Mouse (Mus musculus) midbrain, embryonic 12.5 days (tissue): ENCODE measurements around the gene Ermap. TPM values are rescaled to one million over a fixed set of nuclear protein-coding genes. Genes with fewer than 3 reads are reported as not detected.

Experiments
- ATAC-seq: fragments of 200-750 bp; cut with Nextera tagmentation; 2 replicates; pipeline ENCODE4 v1.8.0; 2017; ENCODE audit warnings: low read depth, moderate TSS enrichment, moderate library complexity; ENCODE audit not compliant: low FRiP score
- H3K27ac ChIP-seq: fragments of 300-500 bp; sonication (generic); replicated peaks from 2 replicates; pipeline ENCODE4 v1.5.1; 2016; ENCODE audit warnings: mild to moderate bottlenecking
- H3K27me3 ChIP-seq: fragments of 300-500 bp; sonication (generic); 2 replicates; pipeline ENCODE4 v1.6.1; 2016; ENCODE audit warnings: mild to moderate bottlenecking
- H3K36me3 ChIP-seq: fragments of 300-500 bp; sonication (generic); 2 replicates; pipeline ENCODE4 v1.6.1; 2016
- H3K4me1 ChIP-seq: fragments of 300-500 bp; sonication (generic); 2 replicates; pipeline ENCODE4 v1.6.1; 2016
- H3K4me2 ChIP-seq: fragments of 300-500 bp; sonication (generic); replicated peaks from 2 replicates; pipeline ENCODE4 v1.6.1; 2016; ENCODE audit warnings: mild to moderate bottlenecking, moderate library complexity
- H3K4me3 ChIP-seq: fragments of 300-500 bp; sonication (generic); 2 replicates; pipeline ENCODE4 v1.5.1; 2016; ENCODE audit warnings: mild to moderate bottlenecking
- H3K9ac ChIP-seq: fragments of 300-500 bp; sonication (generic); replicated peaks from 2 replicates; pipeline ENCODE4 v1.6.1; 2016; ENCODE audit warnings: mild to moderate bottlenecking, moderate library complexity
- H3K9me3 ChIP-seq: fragments of 300-500 bp; sonication (generic); 2 replicates; pipeline ENCODE4 v1.6.1; 2016; ENCODE audit warnings: mild to moderate bottlenecking
- WGBS: fragments of 180-500 bp; shearing (Covaris S2); methylation state at CpG from one replicate; pipeline ENCODE4 v1.1.7; 2016; 5-methylcytosine and 5-hydroxymethylcytosine counted together
- polyA plus RNA-seq: library from polyadenylated mRNA; unstranded; fragments of >200 nt; fragmentation: Nextera tagmentation; extraction: Ambion mirVana; gene quantifications from 2 replicates; pipeline ENCODE4 v1.2.1, GENCODE M21; 2016

Gene Ermap
- polyA plus RNA-seq, 1 experiment from 2014 or later: 6.4 TPM

GRCm38 (mm10) chr4:119157891-119158290 is 31.9 kb downstream of the Ermap start:
- Histone ChIP-seq H3K27ac (no peak overlapping the region), H3K4me2 (no peak overlapping the region), H3K9me3 (no peaks in the 10 kb centered on the region), H3K4me3 (no peak overlapping the region), H3K36me3 (no peaks in the 10 kb centered on the region), H3K9ac (no peak overlapping the region), H3K4me1 (no peaks in the 10 kb centered on the region), H3K27me3 (no peaks in the 10 kb centered on the region)
- 87% methylated on average over 5 of the region's 5 CpGs for WGBS
- ATAC-seq: no peak

DNA sequence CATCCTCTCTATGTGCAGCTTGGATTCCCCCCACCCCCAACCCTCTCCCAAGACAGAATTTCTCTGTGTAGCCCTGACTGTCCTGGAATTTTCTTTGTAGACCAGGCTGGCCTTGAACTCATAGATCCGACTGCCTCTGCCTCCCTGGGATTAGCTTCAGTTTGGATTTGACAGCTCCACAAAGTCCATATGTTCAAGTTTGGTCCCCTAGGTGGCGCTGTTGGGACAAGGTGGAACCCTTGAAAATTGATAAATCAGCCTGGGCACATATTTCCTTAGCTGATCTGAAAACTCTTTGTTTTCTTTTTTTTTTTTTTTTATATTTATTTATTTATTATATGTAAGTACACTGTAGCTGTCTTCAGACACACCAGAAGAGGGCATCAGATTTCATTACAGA is 32.6 kb downstream of the Ermap start:
- ATAC-seq: no peak

GRCm38 (mm10) chr4:119148741-119149140 is 41.1 kb downstream of the Ermap start:
- 0 out of 2 replicates have a peak, but pooled peaks cover 8% of the 10 kb centered on the region for H3K4me1 ChIP-seq
- no peak for ATAC-seq
- no peaks in the 10 kb centered on the region for H3K36me3 ChIP-seq
- no peak overlapping the region for H3K4me2 ChIP-seq
- H3K4me3 ChIP-seq: no peak overlapping the region
- no peaks in the 10 kb centered on the region for H3K27me3 ChIP-seq
- H3K27ac ChIP-seq: no peak overlapping the region
- no peaks in the 10 kb centered on the region for H3K9me3 ChIP-seq
- 90% methylated on average over 11 of the region's 11 CpGs for WGBS
- no peak overlapping the region for H3K9ac ChIP-seq

More for the DNA sequence above, 32.6 kb downstream of the Ermap start:
- WGBS: 38% methylated on average over 2 of the region's 2 CpGs
- no peaks in the 10 kb centered on the region for H3K36me3 ChIP-seq
- H3K27ac ChIP-seq: no peak overlapping the region
- H3K27me3 ChIP-seq: no peaks in the 10 kb centered on the region
- H3K9me3 ChIP-seq: no peaks in the 10 kb centered on the region
- no peak overlapping the region for H3K4me2 ChIP-seq
- no peak overlapping the region for H3K4me3 ChIP-seq
- H3K9ac ChIP-seq: no peak overlapping the region
- no peaks in the 10 kb centered on the region for H3K4me1 ChIP-seq

DNA sequence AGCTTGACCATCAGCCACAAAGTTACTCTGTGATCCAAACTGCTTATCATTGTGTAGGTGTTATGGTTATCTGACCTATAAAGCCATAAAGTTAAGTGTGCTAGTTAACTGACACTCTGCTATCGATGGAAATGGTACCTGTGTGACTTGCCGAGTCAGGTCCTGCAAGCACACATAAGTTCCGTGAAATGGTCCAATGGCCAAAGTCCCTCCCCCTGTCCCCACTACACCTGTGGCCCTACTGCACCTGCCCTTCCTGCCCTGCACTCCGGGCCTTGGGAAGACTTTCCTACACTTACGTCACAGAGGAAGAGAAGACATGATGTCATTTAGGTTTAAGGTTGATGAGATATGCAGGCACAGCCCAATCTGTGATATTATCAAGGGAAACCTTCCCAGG is 42.5 kb downstream of the Ermap start:
- Histone ChIP-seq H3K9me3 (no peaks in the 10 kb centered on the region), H3K27ac (no peak overlapping the region), H3K9ac (no peak overlapping the region), H3K36me3 (no peaks in the 10 kb centered on the region), H3K27me3 (no peaks in the 10 kb centered on the region), H3K4me3 (no peak overlapping the region), H3K4me2 (no peak overlapping the region), H3K4me1 (0 out of 2 replicates have a peak, but pooled peaks cover 8% of the 10 kb centered on the region)
- WGBS: 94% methylated on average over 5 of the region's 5 CpGs
- ATAC-seq: no peak

GRCm38 (mm10) chr4:119146816-119147215 is 43.0 kb downstream of the Ermap start:
- H3K9ac ChIP-seq: no peak overlapping the region
- no peak overlapping the region for H3K4me2 ChIP-seq
- ATAC-seq: no peak
- no peaks in the 10 kb centered on the region for H3K9me3 ChIP-seq
- 0 out of 2 replicates have a peak, but pooled peaks cover 8% of the 10 kb centered on the region for H3K4me1 ChIP-seq
- 94% methylated on average over 7 of the region's 7 CpGs for WGBS
- no peak overlapping the region for H3K27ac ChIP-seq
- H3K4me3 ChIP-seq: no peak overlapping the region
- H3K36me3 ChIP-seq: no peaks in the 10 kb centered on the region
- no peaks in the 10 kb centered on the region for H3K27me3 ChIP-seq

DNA sequence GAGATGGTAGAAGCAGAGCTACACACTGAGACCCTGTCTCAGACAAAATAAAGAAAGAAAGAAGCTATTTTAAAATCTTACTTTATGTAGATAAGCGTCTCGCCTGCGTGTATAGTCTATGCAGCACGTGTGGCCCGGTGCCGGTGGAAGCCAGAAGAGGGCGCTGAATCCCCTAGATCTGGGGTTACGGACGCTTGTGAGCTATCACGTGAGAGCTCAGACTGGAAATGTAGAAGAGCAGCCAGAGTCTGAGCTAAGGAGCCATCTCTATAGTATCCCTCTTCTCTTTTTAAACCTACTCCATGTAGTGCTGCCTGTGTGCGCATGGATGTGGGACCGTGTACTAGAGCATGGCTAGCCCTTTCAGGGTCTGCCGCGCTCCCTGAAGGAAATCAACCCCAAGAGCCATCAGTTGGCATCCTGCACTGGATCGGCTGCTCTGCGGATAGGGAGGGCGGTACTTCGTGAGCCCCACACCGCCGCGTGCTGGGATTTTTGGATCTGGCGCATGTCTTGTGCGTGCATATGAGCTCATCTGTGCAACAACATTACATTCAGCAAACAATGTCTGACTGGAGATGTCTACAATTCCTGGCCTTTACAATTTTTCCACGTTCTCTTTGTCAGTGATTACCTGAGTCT is 47.5 kb downstream of the Ermap start:
- Histone ChIP-seq H3K9ac (no peak overlapping the region), H3K9me3 (no peaks in the 10 kb centered on the region), H3K27ac (no peak overlapping the region), H3K36me3 (no peaks in the 10 kb centered on the region), H3K27me3 (no peaks in the 10 kb centered on the region), H3K4me1 (peaks cover 16% of the 10 kb centered on the region), H3K4me2 (peak overlapping the region; percentile 44), H3K4me3 (peak overlapping the region; percentile 12; the same call in 1 of the 2 replicates)
- peak; percentile 70 for ATAC-seq
- WGBS: 34% methylated on average over 24 of the region's 24 CpGs

DNA sequence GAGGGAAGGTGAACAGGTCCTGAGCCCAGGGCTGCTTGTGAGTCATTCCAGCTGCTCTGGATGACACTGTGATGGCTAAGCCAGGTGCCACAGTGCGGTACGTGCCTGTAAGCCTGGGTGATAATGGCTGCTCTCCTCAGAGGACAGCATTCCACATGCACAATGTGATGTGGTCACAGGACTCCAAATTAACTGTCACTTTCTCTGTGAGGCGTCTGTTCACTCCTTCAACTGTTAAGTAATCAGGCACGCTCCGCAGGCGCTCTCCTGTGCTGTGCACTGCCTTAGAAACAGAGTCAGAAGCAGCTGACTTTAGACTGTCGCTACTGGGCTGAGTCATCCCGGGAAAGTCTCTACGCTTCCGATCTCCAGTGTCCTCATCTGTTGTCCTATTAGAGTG is 48.6 kb downstream of the Ermap start:
- no peak overlapping the region for H3K4me3 ChIP-seq
- H3K4me1 ChIP-seq: peaks cover 16% of the 10 kb centered on the region
- H3K4me2 ChIP-seq: no peak overlapping the region
- 66% methylated on average over 10 of the region's 10 CpGs for whole genome bisulfite sequencing
- H3K9ac ChIP-seq: no peak overlapping the region
- H3K9me3 ChIP-seq: no peaks in the 10 kb centered on the region
- no peaks in the 10 kb centered on the region for H3K27me3 ChIP-seq
- H3K36me3 ChIP-seq: peaks cover 8% of the 10 kb centered on the region
- ATAC-seq: no peak
- H3K27ac ChIP-seq: no peak overlapping the region

- no peak overlapping the region for H3K27ac ChIP-seq
- H3K27me3 ChIP-seq: no peaks in the 10 kb centered on the region
- peaks cover 16% of the 10 kb centered on the region for H3K4me1 ChIP-seq
- 47% methylated on average over 3 of the region's 3 CpGs for WGBS
- ATAC-seq: no peak
- H3K4me3 ChIP-seq: no peak overlapping the region
- no peak overlapping the region for H3K9ac ChIP-seq
- peaks cover 19% of the 10 kb centered on the region for H3K36me3 ChIP-seq
- no peaks in the 10 kb centered on the region for H3K9me3 ChIP-seq
- no peak overlapping the region for H3K4me2 ChIP-seq
Observed at GRCm38 (mm10) chr4:119140126-119140525, 49.7 kb downstream of the Ermap start.

DNA sequence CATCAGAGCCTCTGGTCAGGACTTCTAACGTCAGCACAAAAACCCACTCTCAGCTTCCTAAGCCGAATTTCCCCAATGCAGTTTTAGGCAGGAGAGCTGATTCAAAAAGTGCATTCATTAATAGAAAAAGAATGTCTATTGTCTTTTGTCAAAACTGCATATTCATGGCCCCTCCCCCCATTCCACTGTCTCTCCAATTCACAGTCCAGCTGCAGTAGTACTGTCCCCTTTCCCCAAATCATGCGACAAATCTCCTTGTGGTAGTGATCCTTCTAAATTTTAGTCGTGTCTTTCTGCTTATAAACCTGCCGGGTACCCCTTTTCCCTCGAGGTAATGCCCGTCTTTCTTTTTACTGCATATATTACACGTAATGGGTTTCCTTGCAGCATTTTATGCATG is 51.0 kb downstream of the Ermap start:
- Histone ChIP-seq H3K9me3 (no peaks in the 10 kb centered on the region), H3K27me3 (no peaks in the 10 kb centered on the region), H3K4me1 (peaks cover 16% of the 10 kb centered on the region), H3K36me3 (peaks cover 32% of the 10 kb centered on the region), H3K9ac (no peak overlapping the region), H3K4me2 (peak overlapping the region; percentile 51), H3K27ac (no peak overlapping the region), H3K4me3 (no peak overlapping the region)
- WGBS: 53% methylated on average over 8 of the region's 8 CpGs
- ATAC-seq: no peak

GRCm38 (mm10) chr4:119138171-119138570 is 51.6 kb downstream of the Ermap start:
- peak overlapping the region; percentile 24; the same call in 1 of the 2 replicates for H3K9ac ChIP-seq
- peak overlapping the region; percentile 51 for H3K4me2 ChIP-seq
- WGBS: 8% methylated on average over 18 of the region's 18 CpGs
- H3K4me3 ChIP-seq: peak overlapping the region; percentile 27
- peaks cover 38% of the 10 kb centered on the region for H3K36me3 ChIP-seq
- peak; percentile 80 for ATAC-seq
- H3K9me3 ChIP-seq: no peaks in the 10 kb centered on the region
- peaks cover 16% of the 10 kb centered on the region for H3K4me1 ChIP-seq
- 0 out of 2 replicates have a peak overlapping the region, but pooled peaks have one; percentile 25 for H3K27ac ChIP-seq
- no peaks in the 10 kb centered on the region for H3K27me3 ChIP-seq

DNA sequence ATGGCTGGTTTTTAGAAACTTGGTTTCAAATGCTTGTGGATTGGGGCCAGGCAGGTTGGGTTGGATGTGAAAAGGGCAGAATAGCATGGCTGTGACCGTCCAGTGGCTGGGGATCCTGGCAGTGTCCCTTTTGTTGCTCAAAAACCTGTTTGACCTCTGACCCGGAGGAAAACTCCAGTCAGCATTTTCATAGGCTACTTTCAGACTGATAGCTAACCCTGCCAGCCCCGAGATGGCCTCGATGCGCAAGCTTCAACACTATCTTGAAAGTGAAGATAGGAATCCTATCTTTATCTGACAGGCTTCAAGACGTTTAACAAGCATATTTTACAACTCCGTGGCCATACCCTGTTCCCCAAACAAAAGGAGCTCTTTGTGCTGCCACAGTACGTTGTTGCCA is 52.5 kb downstream of the Ermap start:
- Histone ChIP-seq H3K4me2 (no peak overlapping the region), H3K9me3 (no peaks in the 10 kb centered on the region), H3K4me3 (no peak overlapping the region), H3K4me1 (peaks cover 16% of the 10 kb centered on the region), H3K27ac (no peak overlapping the region), H3K9ac (no peak overlapping the region), H3K36me3 (peaks cover 47% of the 10 kb centered on the region), H3K27me3 (no peaks in the 10 kb centered on the region)
- 69% methylated on average over 8 of the region's 8 CpGs for WGBS
- no peak for ATAC-seq

DNA sequence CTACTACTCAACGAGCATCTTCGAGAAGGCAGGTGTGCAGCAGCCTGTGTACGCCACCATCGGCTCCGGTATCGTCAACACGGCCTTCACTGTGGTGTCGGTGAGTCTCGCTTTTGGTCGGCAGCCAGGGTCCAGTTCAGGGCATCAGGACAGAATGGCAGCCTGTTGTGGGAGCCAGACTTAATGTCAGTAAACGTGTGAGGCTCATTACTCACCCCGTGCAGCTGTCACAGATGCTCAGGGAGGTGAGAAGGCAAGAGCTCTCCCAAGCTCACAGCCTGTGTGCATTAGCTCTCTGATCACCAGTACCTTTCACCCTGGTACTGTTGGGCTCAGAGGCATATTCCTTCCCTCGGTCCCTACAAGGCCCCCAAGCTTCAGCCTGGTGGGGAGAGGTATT is 56.0 kb downstream of the Ermap start:
- Histone ChIP-seq H3K4me2 (no peak overlapping the region), H3K4me3 (no peak overlapping the region), H3K4me1 (peaks cover 14% of the 10 kb centered on the region), H3K36me3 (peaks cover 63% of the 10 kb centered on the region), H3K9me3 (no peaks in the 10 kb centered on the region), H3K27ac (no peak overlapping the region), H3K27me3 (no peaks in the 10 kb centered on the region), H3K9ac (no peak overlapping the region)
- WGBS: 94% methylated on average over 13 of the region's 13 CpGs
- ATAC-seq: no peak

DNA sequence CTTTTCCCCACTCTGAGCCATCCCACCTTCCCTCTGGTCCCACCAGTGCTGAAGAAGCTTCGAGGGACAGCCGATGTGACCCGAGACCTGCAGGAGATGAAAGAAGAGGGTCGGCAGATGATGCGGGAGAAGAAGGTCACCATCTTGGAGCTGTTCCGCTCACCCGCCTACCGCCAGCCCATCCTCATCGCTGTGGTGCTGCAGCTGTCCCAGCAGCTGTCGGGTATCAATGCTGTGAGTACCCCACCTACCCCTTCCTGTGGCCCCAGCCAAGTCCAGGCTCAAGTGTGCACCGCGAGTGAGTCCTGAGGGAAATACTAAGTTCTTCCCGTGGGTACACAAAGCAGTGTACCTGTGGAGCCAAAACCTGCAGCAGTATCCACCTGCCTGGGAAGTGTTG is 56.5 kb downstream of the Ermap start:
- Histone ChIP-seq H3K27ac (no peak overlapping the region), H3K9me3 (no peaks in the 10 kb centered on the region), H3K4me1 (peaks cover 9% of the 10 kb centered on the region), H3K4me2 (no peak overlapping the region), H3K36me3 (peaks cover 63% of the 10 kb centered on the region), H3K27me3 (no peaks in the 10 kb centered on the region), H3K9ac (no peak overlapping the region), H3K4me3 (no peak overlapping the region)
- 94% methylated on average over 13 of the region's 13 CpGs for WGBS
- no peak for ATAC-seq
